Mouse (Mus musculus) hindlimb bud, embryonic 11.5 days (tissue): ENCODE data around the gene Psmc5.

Source experiments
- DNase-seq: peaks from one replicate; pipeline ENCODE4 v3.0.0-alpha.2; 2012; ENCODE audit warnings: low read depth, low spot score; ENCODE audit errors: extremely low spot score

Psmc5 gene

GRCm38 (mm10) chr11:106268326-106269059 is 12.5 kb downstream of the Psmc5 start:
- no peak for DNase-seq

- no peak for DNase-seq
Measured at GRCm38 (mm10) chr11:106269060-106269431, 13.1 kb downstream of the Psmc5 start.

- DNase-seq, result no peak
Measured at GRCm38 (mm10) chr11:106271131-106271793, 15.3 kb downstream of the Psmc5 start.

- DNase-seq, result no peak
Measured at GRCm38 (mm10) chr11:106271794-106272643, 16.1 kb downstream of the Psmc5 start.

GRCm38 (mm10) chr11:106272644-106273310 is 16.8 kb downstream of the Psmc5 start, which contains the start of gene Smarcd2:
Gene Smarcd2, minus strand, starts transcription at chr11:106272972.
- peak; percentile 89 for DNase-seq

- DNase-seq, result no peak
Measured at GRCm38 (mm10) chr11:106273311-106273684, 17.3 kb downstream of the Psmc5 start.

GRCm38 (mm10) chr11:106273811-106274210 is 17.9 kb downstream of the Psmc5 start:
- no peak for DNase-seq

GRCm38 (mm10) chr11:106274374-106274773 is 18.4 kb downstream of the Psmc5 start:
- no peak for DNase-seq

- no peak for DNase-seq
Measured at GRCm38 (mm10) chr11:106274971-106275411, 19.0 kb downstream of the Psmc5 start.

GRCm38 (mm10) chr11:106276454-106276853 is 20.5 kb downstream of the Psmc5 start, which contains the start of gene Tcam1:
Gene Tcam1, plus strand, starts transcription at chr11:106276672.
- DNase-seq, result peak; percentile 93

GRCm38 (mm10) chr11:106282452-106282851 is 26.5 kb downstream of the Psmc5 start:
- DNase-seq, result no peak

GRCm38 (mm10) chr11:106283371-106283770 is 27.4 kb downstream of the Psmc5 start:
- DNase-seq, result no peak

GRCm38 (mm10) chr11:106284126-106284525 is 28.2 kb downstream of the Psmc5 start:
- no peak for DNase-seq

GRCm38 (mm10) chr11:106286206-106286605 is 30.3 kb downstream of the Psmc5 start:
- DNase-seq, result no peak

GRCm38 (mm10) chr11:106286987-106287386 is 31.0 kb downstream of the Psmc5 start:
- no peak for DNase-seq

- no peak for DNase-seq
Measured at GRCm38 (mm10) chr11:106289369-106289768, 33.4 kb downstream of the Psmc5 start.

GRCm38 (mm10) chr11:106290376-106290775 is 34.4 kb downstream of the Psmc5 start:
- DNase-seq, result no peak

GRCm38 (mm10) chr11:106291861-106292260 is 35.9 kb downstream of the Psmc5 start:
- no peak for DNase-seq

GRCm38 (mm10) chr11:106301765-106302164 is 45.8 kb downstream of the Psmc5 start, which contains the start of gene Gh:
Gene Gh, minus strand, starts transcription at chr11:106301865.
- DNase-seq, result no peak

- peak; percentile 49 for DNase-seq
Measured at GRCm38 (mm10) chr11:106302634-106303033, 46.7 kb downstream of the Psmc5 start.
